Mouse (Mus musculus): ENCODE data around the gene Mfsd4b1. TPM values are rescaled to one million over a fixed set of nuclear protein-coding genes. Genes with fewer than 3 reads are reported as not detected.

Mfsd4b1 gene
- 1 to 10 TPM in 1 of 2 experiments, under 1 TPM in 1; 0.67 to 1.2 TPM for total RNA-seq (2021)

DNA sequence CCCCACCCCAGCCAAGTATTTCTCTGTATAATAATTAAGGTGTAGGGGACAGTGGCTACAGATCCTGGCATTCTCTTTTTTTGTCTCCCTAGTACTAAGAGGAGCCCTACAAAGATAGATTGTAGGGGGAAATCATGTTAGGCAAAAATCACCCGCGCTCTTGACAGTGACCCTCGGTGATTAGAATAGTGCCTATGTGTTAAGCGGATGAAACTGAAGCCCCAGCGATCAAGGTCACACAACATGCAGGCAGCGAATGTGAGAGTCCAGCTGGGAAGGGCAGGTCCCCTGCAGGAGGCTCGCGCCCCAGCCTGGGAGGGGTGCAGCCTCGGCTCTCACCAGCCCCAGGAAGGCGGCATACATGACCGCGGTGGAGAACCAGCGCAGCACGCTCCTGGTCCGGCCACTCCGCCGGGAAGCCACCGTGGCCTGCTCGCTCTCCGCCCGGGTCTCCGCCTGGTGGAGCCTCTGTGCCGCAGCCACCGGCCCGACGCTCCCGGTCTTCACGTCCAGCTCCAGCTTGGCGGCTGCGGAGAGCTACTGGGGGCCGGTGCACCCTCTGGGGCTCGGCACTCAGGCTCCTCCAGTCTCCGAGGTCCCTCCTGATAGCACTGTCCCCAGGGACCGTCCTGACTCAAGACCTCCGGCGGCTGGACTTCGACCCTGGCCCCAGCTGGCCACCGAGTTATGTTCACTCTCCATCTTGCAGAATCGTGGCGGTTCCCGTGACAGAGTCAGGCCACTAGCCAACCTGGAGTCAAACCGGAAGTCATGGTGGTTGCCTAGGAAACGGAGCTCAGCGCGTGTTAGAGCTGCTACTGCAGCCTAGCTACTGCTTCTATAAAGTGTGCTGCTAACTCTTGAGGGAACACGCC is at the start of gene Mfsd4b1:
Gene Mfsd4b1, minus strand, starts transcription at position 715 of the 875 bp plus-strand sequence.
- peak; percentile 86 to 90 for DNase-seq

DNA sequence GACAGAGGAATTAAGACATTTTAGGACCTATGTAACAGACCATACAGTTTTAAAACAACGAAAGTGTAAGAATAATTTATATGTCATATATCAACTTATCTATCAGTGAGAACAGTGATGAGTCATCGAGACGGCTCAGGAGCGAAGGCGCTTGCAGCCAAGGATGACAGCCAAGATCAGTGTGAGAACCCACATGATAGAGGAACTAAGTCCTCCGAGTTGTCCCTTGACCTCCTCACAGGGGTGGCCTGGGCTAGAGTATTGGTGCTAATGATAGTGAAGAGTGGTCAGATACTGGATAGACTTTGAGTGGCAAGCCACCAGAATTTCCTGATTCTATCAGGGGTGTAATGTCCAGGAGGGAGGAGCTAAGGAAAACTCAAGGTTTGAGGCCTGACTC is 48.5 kb upstream of the Mfsd4b1 start:
- DNase-seq, result no peak

DNA sequence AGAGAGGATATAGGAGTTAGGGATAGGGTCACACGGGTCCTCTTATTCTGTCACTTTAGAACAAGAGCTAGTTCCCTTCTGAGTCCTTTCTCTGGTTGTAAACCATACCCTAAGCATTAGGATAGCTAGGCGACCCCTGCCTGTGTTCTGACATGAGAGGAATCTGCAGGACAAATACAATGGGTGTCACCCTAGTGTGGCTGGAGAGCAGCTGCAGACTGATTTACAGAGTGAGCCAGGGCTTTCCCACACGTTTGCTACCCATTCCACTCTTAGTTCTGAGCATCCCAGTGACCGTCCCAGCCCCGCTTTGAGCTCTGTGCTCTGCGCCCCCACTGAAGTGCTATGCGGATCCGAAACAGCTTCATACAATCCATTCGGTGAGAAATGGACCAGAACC is 45.6 kb upstream of the Mfsd4b1 start:
- DNase-seq, result no peak

- peak; percentile 49 to 51 for DNase-seq
Observed at GRCm38 (mm10) chr10:40069270-40069669, 44.2 kb upstream of the Mfsd4b1 start.

GRCm38 (mm10) chr10:40068595-40068994 is 43.5 kb upstream of the Mfsd4b1 start:
- DNase-seq, result no peak

- no peak for DNase-seq
Observed at GRCm38 (mm10) chr10:40067529-40067928, 42.5 kb upstream of the Mfsd4b1 start.

GRCm38 (mm10) chr10:40067071-40067470 is 42.0 kb upstream of the Mfsd4b1 start:
- no peak for DNase-seq

DNA sequence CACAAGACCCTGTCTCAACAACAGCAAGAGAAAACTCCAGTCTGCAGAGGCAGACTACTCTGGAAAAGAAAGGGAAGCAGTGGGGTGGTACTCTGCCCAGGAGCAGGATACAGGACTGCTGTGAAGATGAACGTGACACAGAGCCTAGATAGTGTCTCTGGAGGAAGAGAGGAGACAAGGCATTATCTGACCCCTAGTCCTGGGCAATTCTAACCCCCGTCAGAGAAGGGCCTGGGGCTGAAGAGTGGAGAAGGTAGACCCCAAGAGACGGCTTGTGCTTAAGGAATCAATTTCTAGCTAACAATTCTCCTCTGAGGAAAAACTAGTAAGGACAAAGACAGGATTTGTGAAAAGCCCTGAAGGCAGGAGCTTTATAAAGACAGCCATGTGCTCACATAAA is 40.3 kb upstream of the Mfsd4b1 start:
- DNase-seq, result no peak

- no peak for DNase-seq
Observed at GRCm38 (mm10) chr10:40063291-40063890, 38.3 kb upstream of the Mfsd4b1 start.

DNA sequence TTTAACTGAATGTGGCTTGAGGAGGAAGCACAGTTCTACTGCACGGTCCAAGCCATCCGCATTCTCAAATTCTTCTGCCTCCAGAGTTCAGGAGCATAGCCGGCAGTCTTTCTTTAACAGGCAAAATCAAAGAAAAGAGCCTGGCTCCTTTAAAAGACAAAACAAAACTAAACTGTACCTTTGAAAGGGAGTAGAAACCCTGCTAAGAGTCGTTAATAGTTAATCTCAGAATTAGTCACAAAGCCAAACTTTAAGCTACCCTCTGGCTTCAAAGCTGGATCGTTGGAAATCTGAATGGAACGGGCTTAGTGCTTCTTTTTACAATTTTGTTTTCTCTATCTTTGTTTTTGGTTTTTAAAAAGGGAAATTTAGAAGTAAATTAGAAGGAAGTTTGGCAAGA is 37.7 kb upstream of the Mfsd4b1 start:
- DNase-seq, result no peak

DNA sequence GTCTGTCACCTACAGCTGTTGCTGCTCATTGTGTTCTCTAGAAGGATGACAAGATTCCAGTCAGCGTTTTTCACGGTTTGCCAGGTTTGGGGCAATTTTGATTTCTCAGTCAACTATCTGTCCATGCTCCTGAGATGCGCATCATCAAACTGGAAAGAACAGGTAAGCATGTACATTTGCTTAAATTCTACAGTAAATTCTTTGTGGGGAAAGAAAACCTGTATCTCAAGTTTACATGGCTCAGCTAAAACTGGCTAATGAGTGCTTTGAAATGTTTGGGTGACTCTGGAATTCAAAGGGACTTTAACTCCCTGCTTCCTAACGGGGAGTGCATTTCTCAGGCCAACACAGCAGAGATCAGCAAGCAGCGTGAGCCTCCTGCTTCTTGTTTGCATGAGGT is 36.9 kb upstream of the Mfsd4b1 start:
- DNase-seq, result no peak

GRCm38 (mm10) chr10:40058786-40059120 is 33.7 kb upstream of the Mfsd4b1 start:
- DNase-seq, result no peak

- DNase-seq, result no peak
Observed at GRCm38 (mm10) chr10:40058062-40058785, 33.2 kb upstream of the Mfsd4b1 start.

DNA sequence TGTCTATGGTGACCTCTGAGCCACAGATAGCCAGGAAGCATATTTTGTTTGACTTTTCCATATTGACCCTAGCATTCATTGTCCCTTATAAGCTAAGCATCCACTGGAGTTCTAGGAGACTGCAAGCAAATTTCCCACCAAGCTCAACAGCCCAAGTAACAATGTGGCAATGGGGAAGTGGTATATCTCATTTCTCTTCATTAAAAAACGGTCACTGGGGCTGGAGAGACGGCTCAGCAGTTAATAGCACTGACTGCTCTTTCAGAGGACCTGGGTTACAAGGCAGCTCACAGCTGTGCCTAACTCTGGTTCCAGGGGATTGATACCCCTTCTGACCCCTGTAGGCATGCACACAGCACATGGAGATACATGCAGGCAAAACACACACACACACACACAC is 32.5 kb upstream of the Mfsd4b1 start:
- no peak for DNase-seq

DNA sequence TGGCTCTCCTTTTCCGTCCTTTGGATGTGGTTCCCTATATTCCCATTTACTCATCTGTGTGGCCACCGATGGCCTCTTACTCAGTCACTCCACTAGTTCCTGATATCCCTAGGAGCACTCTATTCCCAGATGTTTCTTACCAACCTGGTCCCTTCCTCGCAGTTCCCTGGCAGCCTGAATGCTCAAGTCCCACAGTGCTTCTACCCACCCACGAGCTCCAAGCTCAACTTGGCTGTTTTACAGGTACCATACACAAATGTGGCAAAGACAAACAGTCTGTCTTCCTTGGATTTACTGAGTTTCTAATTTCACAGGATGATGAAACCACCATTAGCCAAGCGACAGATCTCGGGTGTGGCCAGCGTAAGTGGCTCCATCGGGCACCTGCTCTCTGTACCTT is 29.4 kb upstream of the Mfsd4b1 start:
- no peak for DNase-seq

- peak; percentile 42 to 66 for DNase-seq
Observed at GRCm38 (mm10) chr10:40053896-40054295, 28.8 kb upstream of the Mfsd4b1 start.

- DNase-seq, result no peak
Observed at GRCm38 (mm10) chr10:40053257-40053895, 28.3 kb upstream of the Mfsd4b1 start.

DNA sequence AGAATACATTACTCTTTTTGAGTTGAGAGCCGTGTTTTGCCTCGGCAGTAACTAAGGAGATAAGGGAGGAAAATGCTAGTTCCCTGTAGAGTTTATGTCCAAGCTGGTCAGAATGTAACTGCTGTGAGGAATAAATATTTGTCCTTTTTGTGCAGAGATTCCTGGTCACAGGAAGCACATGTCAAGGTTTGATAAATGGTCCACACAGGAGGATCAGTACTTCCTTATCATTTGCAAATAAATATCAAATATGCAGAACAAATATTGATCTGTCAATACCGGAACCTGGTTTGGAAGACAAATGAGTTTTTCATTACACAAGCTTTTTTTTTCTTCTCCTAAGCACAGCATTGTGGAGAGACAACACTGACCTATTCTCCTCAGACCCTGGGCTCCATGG is 26.9 kb upstream of the Mfsd4b1 start:
- DNase-seq, result no peak

DNA sequence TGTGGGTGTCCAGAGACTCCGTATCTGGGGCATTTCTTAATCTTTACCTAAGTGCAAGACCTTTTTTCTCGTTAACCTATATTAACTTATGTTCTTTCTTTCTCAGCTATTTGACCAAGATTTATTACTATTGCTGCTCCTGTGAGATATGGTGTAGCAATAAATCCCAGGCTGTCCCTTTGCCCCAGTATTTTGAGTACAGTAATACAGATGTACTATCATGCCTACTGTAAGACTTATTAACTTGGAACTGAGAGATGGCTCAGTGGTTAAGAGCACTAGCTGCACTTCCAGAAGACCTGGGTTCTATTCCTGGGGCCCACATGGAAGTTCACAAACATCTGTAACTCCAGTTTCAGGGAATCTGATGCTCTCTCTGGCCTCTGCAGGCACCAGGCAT is 25.7 kb upstream of the Mfsd4b1 start:
- no peak for DNase-seq

DNA sequence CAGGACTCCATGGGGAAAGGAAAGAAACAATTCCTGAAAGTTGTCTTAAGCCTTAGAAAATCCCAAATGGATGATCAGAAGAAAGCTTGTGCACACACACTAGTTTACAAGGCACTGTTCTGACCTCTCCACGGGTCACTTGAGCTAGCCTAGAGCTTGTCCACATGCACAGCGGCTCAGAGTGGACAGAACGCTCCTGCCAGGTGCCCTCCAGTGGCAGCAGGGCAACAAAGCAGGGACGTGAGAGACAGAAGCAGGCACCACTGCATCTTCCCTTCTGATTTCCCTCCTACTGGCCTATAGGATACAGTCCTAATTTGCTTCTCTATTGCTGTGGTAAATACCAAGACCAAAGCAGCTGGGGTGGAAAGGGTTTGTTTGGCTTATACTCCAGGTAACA is 16.3 kb upstream of the Mfsd4b1 start:
- no peak for DNase-seq

DNA sequence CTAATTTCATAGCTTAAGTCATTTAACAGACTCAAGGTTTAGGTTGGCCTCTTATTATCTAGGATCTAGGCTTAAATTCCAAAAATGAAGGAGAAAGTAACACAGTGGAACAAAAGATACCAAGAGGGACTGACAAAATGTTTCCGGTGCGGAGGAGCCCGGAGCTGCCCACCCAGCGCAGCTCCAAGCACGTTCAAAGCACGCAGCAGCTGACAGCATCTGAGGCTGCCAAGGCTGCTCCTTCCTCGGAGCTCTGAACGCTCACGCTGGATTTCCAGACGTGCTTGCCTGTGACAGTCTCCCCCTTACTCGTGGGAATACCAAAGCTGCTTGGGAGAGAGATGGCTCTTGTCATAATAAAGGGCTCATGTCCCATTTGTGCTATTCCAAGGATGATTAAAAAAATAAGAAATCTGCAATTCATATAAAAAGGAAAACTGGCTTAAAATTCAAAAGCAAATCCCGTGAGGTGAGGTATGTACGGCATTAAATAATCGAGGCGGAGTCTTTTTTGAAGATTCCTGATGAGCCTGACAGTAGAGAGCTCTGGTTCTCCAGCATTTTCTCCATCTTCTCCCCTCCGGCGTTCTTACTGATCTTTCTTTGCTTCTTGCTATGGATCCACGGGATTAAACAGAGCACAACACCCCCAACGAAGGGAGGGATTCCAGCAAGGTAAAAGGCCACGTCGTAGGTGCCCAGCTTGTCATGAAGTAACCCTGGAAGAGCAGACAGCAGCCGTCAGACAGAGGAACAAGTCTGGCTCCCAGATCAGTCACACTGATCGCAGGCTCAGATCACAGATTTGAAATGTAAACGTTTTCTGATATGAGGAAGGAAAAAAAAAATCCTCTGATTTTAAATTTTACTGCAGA is 11.9 kb upstream of the Mfsd4b1 start:
- DNase-seq, result peak; percentile 35 to 49

- DNase-seq, result no peak
Observed at GRCm38 (mm10) chr10:40034956-40035355, 9.9 kb upstream of the Mfsd4b1 start.
